Mouse (Mus musculus) CH12.LX (cell line): ENCODE measurements around the gene Atp5h.

Experiments used
- CTCF ChIP-seq, 2 experiments: IDR thresholded peaks in 1 of 2; conservative IDR thresholded peaks in 1 of 2; 2 replicates each; pipeline ENCODE4 v1.5.1; 2011 to 2012; ENCODE audit warnings: low read depth in 2 of 2, low read length in 2 of 2, improper control_type of control experiment in 1 of 2, inconsistent platforms in 1 of 2, mild to moderate bottlenecking in 1 of 2, moderate library complexity in 1 of 2
- MAFK ChIP-seq: IDR thresholded peaks from 2 replicates; pipeline ENCODE4 v1.6.1; 2011; ENCODE audit warnings: low read length, improper control_type of control experiment; ENCODE audit not compliant: insufficient replicate concordance
- MAX ChIP-seq: IDR thresholded peaks from 2 replicates; pipeline ENCODE4 v1.6.1; 2011; ENCODE audit warnings: low read length, improper control_type of control experiment
- POLR2A ChIP-seq: IDR thresholded peaks from 2 replicates; pipeline ENCODE4 v1.6.1; 2011; ENCODE audit warnings: low read depth, mild to moderate bottlenecking, improper control_type of control experiment, low read length
- TBP ChIP-seq: conservative IDR thresholded peaks from 2 replicates; pipeline ENCODE4 v1.6.1; 2011; ENCODE audit warnings: low read depth, low read length, improper control_type of control experiment
- TCF12 ChIP-seq: IDR thresholded peaks from 2 replicates; pipeline ENCODE4 v1.6.1; 2014; ENCODE audit warnings: low read depth, mild to moderate bottlenecking, inconsistent platforms, low read length, improper control_type of control experiment
- ZNF384 ChIP-seq: IDR thresholded peaks from 2 replicates; pipeline ENCODE4 v1.6.1; 2012; ENCODE audit warnings: low read depth, low read length, improper control_type of control experiment, inconsistent platforms

DNA sequence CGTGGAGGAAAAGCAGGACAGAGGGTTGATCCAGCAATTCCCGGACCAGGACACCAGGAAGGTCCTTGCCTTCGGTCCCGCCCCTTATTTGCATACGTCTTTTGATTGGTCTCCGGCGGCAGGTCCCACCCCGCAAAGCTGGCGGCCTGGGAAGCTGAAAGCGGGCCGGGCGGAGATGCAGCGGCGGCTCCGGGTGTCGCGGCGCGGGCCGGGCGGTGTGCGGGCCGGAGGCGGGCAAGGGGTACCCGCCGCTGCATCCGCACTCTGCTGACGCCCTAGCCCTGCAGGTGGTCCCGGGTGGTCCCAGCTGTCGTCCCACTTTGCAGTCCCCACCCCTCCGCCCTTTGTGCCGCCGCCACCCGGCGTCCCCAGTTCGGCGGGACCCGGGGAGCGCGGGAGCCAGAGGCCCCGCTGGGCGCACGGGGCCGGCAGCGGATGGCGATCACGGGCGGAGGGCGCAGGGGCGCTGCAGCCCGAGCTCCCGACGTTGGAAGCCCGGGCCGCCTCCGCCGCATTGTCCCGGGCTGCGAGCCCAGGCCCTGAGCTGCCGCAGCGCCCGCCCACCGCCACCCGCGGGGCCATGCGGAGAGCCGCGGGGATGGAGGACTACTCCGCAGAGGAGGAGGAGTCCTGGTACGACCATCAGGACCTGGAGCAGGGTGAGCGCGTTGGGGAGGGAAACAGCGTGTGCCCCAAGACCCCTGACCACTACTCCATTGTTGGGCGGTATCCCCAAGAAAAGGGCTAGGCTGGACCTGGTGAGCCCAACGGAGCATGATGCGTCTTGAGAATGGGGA, 37.8 kb downstream of the Atp5h start, which contains the start of gene Cdr2l:
- TF ChIP-seq POLR2A (no peak), ZNF384 (no peak), CTCF (conservative IDR thresholded peaks at IDR 0.05 in 1 of 2, IDR thresholded peaks at IDR 0.05 in 1 of 2; ENCODE audit: low read depth in 2 of 2, low read length in 2 of 2) (no peak), TCF12 (no peak), TBP (no peak), MAX (no peak), MAFK (no peak)
